Mouse (Mus musculus): ENCODE results near the gene Mrto4.

DNA sequence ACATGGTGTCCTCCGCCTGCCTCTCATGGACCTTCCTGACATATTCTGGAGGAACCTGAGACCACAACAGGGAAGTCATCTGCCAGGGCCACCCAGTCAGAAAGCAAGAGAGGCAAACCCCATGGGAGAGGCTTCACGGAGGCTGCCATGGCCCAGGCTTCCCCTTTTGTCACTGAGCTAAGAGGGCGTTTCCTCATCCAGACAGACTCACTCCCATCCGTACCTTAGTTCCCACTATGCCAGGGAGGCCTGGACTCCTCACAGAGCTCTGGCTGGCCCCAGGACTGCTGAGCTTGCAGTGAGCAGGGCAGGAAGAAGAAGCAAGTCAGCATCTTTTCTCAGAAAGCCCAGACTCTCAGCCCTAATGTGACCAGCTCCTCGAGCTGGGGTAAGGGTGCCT is 44.5 kb downstream of the Mrto4 start:
- TF ChIP-seq CTCF (IDR thresholded peaks at IDR 0.05; ENCODE audit: low read depth), result no peak
- TF ChIP-seq EP300 (IDR thresholded peaks at IDR 0.05; ENCODE audit: low read depth), result no peak

Data from liver, embryonic 14.5 days (tissue).